Mouse (Mus musculus) small intestine, adult 2 months (tissue): ENCODE results near the gene Nhlh2. TPM values are rescaled to one million over a fixed set of nuclear protein-coding genes. Genes with fewer than 3 reads are reported as not detected.

Experiments
- H3K27ac ChIP-seq: fragments of 200-500 bp; 2 replicates; pipeline ENCODE4 v1.5.1; 2012; ENCODE audit warnings: low read depth, low read length, control low read depth, inconsistent platforms; ENCODE audit not compliant: insufficient read depth
- H3K27me3 ChIP-seq: fragments of 200-500 bp; 2 replicates; pipeline ENCODE4 v1.6.1; 2012; ENCODE audit warnings: mild to moderate bottlenecking, moderate library complexity, low read length, inconsistent platforms; ENCODE audit not compliant: control insufficient read depth, insufficient read depth
- H3K36me3 ChIP-seq: fragments of 200-500 bp; 2 replicates; pipeline ENCODE4 v1.6.1; 2012; ENCODE audit warnings: mild to moderate bottlenecking, low read length, control low read depth, inconsistent platforms; ENCODE audit not compliant: control insufficient read depth, insufficient read depth
- H3K4me1 ChIP-seq: fragments of 200-500 bp; 2 replicates; pipeline ENCODE4 v1.6.1; 2012; ENCODE audit warnings: low read length, inconsistent platforms, mixed read lengths; ENCODE audit not compliant: control insufficient read depth, insufficient read depth, insufficient read length
- H3K4me3 ChIP-seq: fragments of 200-500 bp; 2 replicates; pipeline ENCODE4 v1.5.1; 2012; ENCODE audit warnings: low read depth, mild to moderate bottlenecking, control low read depth, inconsistent platforms, low read length, moderate library complexity
- CTCF ChIP-seq: fragments of 200-500 bp; IDR thresholded peaks from 2 replicates; pipeline ENCODE4 v1.5.1; 2012; ENCODE audit warnings: low read depth, mild to moderate bottlenecking, control low read depth, inconsistent platforms, low read length, moderate library complexity, mixed read lengths; ENCODE audit not compliant: insufficient replicate concordance, insufficient read length; ENCODE audit errors: extremely low read depth
- POLR2A ChIP-seq: fragments of 200-500 bp; IDR thresholded peaks from 2 replicates; pipeline ENCODE4 v1.6.1; 2012; ENCODE audit warnings: low read depth, mild to moderate bottlenecking, control low read depth, inconsistent platforms, low read length, moderate library complexity
- WGBS: fragments of 180-500 bp; shearing (Covaris S2); methylation state at CpG from one replicate; pipeline ENCODE4 v1.1.7; 2018; 5-methylcytosine and 5-hydroxymethylcytosine counted together
- polyA plus RNA-seq: library from polyadenylated mRNA; depleted of rRNA; stranded (reverse); fragments of >200 nt; gene quantifications from 2 replicates; pipeline ENCODE4 v1.2.3, GENCODE M21; 2012

The Nhlh2 gene
- polyA plus RNA-seq, 1 experiment: 0.05 TPM

DNA sequence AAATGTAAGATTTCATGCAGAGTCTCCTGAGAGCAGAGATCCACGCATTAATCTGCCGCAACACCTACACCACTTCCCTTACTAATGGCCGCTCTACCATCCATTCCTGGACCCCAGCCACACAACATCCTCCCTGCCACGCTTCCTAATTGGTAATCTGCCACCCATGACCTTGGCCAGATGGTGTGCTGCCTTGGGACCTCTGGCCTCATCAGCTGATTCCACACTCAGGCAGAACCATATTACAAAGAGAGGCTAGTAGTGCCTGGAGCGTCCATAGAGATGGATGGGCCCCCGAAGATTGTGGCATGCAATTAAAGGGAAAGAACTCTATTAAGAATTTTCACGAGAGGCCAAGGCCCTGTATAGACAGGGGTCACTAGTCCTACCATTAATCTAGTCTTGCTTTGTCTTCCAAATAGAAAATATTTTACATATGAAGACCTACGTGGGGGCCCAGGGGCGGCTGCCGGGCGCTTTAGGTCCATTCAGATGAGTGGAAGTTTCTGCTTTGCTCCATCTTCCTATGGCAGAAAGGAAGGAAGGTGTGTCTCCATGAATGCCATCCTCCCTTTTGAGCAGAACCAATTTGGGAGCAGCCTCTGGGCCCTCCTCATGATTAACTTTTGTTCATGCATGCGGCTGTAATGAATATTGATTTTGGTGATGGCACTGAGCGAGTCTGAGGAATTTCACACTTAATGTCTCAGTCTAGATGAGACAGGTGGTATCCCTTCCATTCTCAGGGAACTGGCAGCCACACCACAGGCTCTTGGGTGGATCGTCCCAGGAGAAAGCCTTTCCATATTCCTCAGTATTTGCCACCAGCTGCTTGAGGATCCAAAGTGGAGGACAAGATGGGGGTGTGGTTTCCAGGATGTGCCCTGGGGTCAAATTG is 39.6 kb downstream of the Nhlh2 start:
- no peak overlapping the region for H3K4me3 ChIP-seq
- H3K27me3 ChIP-seq: no peaks in the 10 kb centered on the region
- WGBS: 90% methylated on average over 14 of the region's 14 CpGs
- H3K36me3 ChIP-seq: no peaks in the 10 kb centered on the region
- no peak overlapping the region for H3K27ac ChIP-seq
- H3K4me1 ChIP-seq: no peaks in the 10 kb centered on the region
- TF ChIP-seq CTCF: no peak
- no peak for TF ChIP-seq POLR2A

DNA sequence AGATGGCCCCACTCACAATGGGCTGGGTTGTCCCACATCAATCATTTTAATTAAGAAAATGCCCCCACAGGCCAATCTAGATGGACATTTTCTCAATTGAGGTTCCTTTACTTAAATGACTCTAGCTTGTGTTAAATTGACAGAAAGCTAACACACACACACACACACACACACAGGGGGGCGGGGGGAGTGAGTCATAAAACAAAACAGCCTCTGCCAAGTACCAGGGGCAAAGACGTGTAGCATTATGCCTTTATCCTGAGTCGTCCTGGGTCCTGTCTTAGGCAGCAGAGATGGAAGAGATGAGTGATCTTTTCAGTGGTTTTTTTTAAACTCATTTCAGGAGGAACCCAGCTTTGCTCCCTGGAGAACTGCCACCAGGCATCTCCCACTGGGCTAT is 42.2 kb downstream of the Nhlh2 start:
- WGBS: 41% methylated on average over 3 of the region's 3 CpGs
- Histone ChIP-seq H3K27ac (no peak overlapping the region), H3K4me3 (no peak overlapping the region), H3K27me3 (no peaks in the 10 kb centered on the region), H3K36me3 (no peaks in the 10 kb centered on the region), H3K4me1 (no peaks in the 10 kb centered on the region)
- no peak for TF ChIP-seq POLR2A
- TF ChIP-seq CTCF: no peak

- 66% methylated on average over 8 of the region's 8 CpGs for WGBS
- Histone ChIP-seq H3K27ac (no peak overlapping the region), H3K4me3 (no peak overlapping the region), H3K36me3 (no peaks in the 10 kb centered on the region), H3K4me1 (no peaks in the 10 kb centered on the region), H3K27me3 (no peaks in the 10 kb centered on the region)
- TF ChIP-seq CTCF (no peak), POLR2A (no peak)
Observed at GRCm38 (mm10) chr3:102053293-102053692, 43.4 kb downstream of the Nhlh2 start.

DNA sequence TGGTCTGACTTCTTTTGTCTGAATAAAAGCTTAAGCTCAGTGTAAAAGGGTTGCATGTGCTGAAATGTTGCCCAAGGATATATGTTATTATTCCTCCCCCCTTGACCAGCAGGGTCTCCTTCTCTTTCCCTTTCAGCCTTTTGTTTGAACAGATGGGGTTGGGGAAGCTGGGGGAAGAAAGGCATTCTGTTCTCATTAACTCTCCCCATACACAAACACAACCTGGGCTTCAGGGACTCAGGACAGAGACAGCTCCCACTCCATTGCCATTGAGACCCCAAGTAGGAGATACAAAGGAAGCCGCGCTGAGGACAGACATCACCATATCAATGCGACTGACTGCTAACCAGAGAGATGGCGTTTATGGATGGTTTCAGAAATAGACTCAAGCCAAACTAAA is 46.0 kb downstream of the Nhlh2 start:
- H3K4me3 ChIP-seq: no peak overlapping the region
- no peaks in the 10 kb centered on the region for H3K4me1 ChIP-seq
- no peaks in the 10 kb centered on the region for H3K36me3 ChIP-seq
- H3K27me3 ChIP-seq: no peaks in the 10 kb centered on the region
- WGBS: 84% methylated on average over 4 of the region's 4 CpGs
- TF ChIP-seq CTCF (no peak), POLR2A (no peak)
- H3K27ac ChIP-seq: no peak overlapping the region

GRCm38 (mm10) chr3:102060065-102060464 is 50.2 kb downstream of the Nhlh2 start:
- H3K36me3 ChIP-seq: no peaks in the 10 kb centered on the region
- no peak overlapping the region for H3K27ac ChIP-seq
- 83% methylated on average over 6 of the region's 6 CpGs for WGBS
- H3K4me1 ChIP-seq: peaks cover 6% of the 10 kb centered on the region
- no peaks in the 10 kb centered on the region for H3K27me3 ChIP-seq
- TF ChIP-seq CTCF (no peak), POLR2A (no peak)
- H3K4me3 ChIP-seq: no peak overlapping the region

DNA sequence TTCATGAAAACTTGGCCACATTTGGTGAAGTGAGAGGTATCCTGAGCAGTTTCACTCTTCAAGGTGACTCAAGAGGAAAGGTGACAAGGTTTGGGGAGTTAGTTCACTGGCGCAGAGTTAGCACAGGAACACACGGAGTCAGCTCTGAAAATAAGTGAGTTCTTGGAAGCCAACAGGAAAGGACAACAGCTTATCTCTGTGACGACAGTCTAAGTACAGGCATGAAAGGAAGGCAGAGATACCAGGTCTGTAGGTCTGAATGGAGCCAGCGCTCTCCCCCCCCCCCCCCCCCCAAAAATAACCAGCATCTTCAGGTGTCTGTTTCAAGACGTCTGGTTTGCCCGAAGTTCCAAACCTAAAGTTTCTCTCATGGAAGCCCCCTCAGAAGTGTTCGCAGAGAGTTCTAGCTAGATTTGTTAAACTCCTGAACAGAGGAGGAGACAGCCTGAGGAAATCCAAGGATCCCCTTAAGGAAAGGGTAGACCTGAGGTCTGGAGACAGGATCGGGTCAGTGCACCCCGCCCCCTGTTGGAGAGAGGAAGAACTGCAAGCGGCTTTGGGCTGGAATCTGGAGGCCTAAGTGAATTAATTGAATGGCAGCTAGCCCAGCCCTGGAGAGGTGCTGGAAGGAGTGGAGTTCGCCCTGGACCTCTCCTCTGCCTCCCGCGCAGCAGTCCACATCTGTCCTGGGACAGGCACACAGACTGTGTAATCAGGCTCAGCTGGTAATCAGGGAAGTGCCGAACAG is 52.2 kb downstream of the Nhlh2 start:
- H3K27me3 ChIP-seq: no peaks in the 10 kb centered on the region
- H3K4me1 ChIP-seq: peaks cover 6% of the 10 kb centered on the region
- no peaks in the 10 kb centered on the region for H3K36me3 ChIP-seq
- H3K27ac ChIP-seq: no peak overlapping the region
- TF ChIP-seq CTCF: peak; percentile 78; the same call in 1 of the 2 replicates
- no peak for TF ChIP-seq POLR2A
- H3K4me3 ChIP-seq: no peak overlapping the region
- WGBS: 37% methylated on average over 14 of the region's 14 CpGs

DNA sequence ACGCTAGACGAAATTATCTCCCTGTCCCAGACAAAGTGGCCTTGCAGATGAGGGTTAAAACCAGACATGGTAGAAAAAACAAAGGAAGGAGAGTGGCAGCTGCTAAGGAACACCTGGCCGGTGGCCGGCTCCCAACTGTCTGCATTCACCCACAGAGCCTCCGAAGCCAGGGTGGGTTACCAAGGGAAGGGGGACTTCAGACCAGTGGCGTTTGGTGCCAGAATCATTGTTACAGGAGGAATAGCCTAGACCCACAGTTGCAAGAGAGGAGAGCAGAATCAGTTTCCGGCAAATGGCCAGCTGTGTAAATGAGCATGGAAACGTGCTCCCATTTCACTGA is 52.8 kb downstream of the Nhlh2 start:
- Histone ChIP-seq H3K36me3 (no peaks in the 10 kb centered on the region), H3K4me1 (peaks cover 6% of the 10 kb centered on the region), H3K4me3 (no peak overlapping the region), H3K27ac (no peak overlapping the region), H3K27me3 (no peaks in the 10 kb centered on the region)
- WGBS: 19% methylated on average over 8 of the region's 8 CpGs
- TF ChIP-seq CTCF (no peak), POLR2A (no peak)
